Mouse (Mus musculus): ENCODE measurements at regions not wholly inside any gene's neighbourhood (a gene's known extent, or its start where the extent isn't known, plus 50 kb on each side); places are given as distances from the start of the nearest gene placed in this dataset.
A peak's percentile ranks its signal among the peaks of the same experiment; 100 is the strongest.

DNA sequence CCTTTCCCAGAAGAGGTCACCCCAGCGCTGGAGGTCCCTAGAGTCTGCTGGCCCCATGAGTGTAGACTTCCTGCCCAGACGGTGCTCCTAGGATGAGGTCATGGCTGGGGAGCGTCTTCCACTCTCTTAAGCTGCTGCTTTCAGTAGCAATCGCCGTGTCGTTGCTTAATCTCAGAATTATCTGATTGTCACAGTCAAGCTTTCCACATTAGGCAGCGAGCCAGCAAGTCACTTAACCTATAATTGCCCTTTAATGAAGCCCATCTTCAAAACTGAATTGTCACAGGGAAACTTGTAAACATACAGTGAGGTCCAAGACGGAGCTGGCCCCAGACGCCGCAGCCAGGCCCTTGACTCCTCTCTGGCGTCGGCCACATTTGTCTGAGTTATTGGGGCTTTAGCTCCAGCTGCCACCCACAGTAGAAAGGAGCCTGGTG lies 220.2 kb upstream of the Tle3 start:
- DNase-seq (ENCODE audit: low spot score in 2 of 2) = no peak
- no peak for TF ChIP-seq CTCF (conservative IDR thresholded peaks at IDR 0.05)

DNA sequence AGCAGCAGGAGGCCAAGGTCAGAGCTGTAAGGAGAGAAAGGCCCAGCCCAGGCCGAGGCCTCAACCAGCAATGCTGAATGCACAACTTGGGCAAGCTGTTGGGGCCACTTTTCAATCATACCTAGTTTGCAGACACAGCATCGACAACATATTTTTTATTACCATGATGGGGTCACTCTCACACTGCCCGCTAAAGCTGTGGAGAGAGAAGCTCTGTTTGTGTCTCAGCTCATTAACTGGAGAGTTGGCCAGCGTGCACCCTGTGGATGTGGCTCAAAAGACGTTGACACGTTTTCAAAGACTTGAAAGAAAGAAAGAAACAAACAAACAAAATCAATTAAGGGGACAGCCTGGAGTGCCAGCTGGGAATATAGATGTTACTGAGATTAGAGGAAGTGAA lies 217.4 kb upstream of the Tle3 start:
- no peak overlapping the region for H3K27ac ChIP-seq
- H3K4me3 ChIP-seq = no peak overlapping the region
- DNase-seq (ENCODE audit: low spot score in 2 of 2) = no peak
- TF ChIP-seq CTCF (conservative IDR thresholded peaks at IDR 0.05) = no peak

More for the DNA sequence above, 220.2 kb upstream of the Tle3 start:
- Histone ChIP-seq H3K4me3 (no peak overlapping the region), H3K27ac (no peak overlapping the region)

DNA sequence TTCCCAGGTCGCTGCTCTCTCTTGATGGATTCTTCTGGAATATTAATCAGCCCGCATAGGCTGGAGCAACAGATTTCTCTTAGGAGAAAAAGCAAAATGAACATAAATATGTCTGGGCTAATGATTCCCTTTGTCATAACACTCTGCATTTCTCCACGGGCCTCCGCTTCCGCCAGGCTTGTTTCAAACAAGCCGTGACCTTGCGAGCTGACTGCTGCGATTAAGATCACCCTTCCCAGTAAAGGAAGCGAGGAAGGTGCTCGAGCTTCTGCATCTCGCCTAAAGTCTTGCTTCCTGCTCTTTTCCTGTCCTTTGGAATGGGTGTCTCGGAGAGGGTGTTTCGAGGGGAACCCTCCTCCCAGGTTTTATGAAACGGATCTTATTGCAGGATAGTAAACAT lies 216.3 kb upstream of the Tle3 start:
- TF ChIP-seq CTCF (conservative IDR thresholded peaks at IDR 0.05) = no peak
- Histone ChIP-seq H3K27ac (no peak overlapping the region), H3K4me3 (no peak overlapping the region)
- DNase-seq (ENCODE audit: low spot score in 2 of 2) = no peak

DNA sequence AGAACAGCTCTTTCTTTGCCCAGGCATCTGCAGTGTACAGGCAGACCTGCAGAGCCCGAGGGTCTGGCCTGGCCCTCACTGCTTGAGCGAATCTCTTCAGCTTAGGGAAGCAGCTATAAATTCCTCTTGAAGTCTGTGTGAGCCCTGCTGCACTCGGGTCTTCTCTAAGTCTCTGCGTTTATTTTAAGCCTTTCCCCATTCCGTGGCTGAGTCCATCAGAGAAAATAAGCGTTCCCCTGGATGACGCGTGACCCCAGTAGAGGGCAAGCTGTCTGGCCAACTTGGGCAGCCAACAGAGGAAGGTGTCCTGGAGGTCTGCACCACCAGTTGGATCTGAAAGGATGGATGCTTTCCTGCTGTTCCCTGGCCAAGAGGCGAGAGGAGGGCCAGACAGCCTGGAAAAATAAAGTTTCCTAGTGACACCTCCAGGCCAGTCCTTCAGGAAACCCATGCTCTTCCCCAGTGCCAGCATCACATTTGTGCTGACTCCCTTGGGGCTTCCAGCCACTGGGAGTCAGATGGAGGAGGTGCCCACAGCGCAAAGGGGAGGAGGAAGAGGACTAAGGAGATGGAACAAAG lies 213.9 kb upstream of the Tle3 start:
- TF ChIP-seq CTCF (conservative IDR thresholded peaks at IDR 0.05) = no peak

DNA sequence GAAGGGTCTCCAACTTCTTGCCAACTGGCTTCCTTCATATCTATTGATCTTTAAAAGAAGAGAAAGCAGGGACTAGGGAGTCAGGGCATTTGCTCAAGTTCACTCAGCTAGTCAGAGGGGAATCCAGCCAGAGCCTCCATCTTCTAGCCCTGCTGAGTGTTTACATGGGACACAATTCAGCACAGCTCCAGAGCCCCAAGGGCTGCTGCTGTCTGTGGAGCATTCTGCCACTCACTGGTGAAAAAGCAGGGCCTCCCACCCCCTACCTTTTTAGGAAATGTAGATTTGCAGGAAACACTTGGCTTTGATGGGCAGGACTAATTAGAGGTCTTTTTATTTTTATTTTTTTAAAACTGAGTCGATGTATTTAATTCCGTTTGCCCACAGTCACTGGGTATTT lies 213.0 kb upstream of the Tle3 start:
- H3K27ac ChIP-seq = no peak overlapping the region
- TF ChIP-seq CTCF (conservative IDR thresholded peaks at IDR 0.05) = no peak
- DNase-seq (ENCODE audit: low spot score in 2 of 2) = no peak
- no peak overlapping the region for H3K4me3 ChIP-seq

More for the DNA sequence above, 213.9 kb upstream of the Tle3 start:
- Histone ChIP-seq H3K4me3 (no peak overlapping the region), H3K27ac (no peak overlapping the region)
- no peak for DNase-seq (ENCODE audit: low spot score in 2 of 2)

DNA sequence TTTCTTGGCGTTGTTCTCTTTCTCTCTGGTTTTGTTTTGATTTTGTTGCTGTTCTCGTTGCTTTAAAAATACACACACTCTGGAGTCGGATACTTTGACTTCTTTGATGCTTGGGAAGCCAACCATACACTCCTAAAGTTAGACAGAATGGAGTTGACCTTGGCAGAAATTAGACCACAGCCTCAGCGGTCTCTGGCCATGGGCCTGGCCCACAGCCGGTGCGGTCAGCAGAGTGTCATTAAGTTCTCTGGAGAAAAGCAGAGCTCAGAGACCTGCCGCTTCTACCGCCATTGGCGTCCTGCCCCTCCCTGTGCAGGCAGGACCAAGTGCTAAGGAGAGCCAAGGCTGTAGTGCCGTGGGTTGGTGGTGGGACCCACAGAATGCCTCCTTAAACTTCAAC lies 212.6 kb upstream of the Tle3 start:
- no peak for TF ChIP-seq CTCF (conservative IDR thresholded peaks at IDR 0.05)
- Histone ChIP-seq H3K27ac (no peak overlapping the region), H3K4me3 (no peak overlapping the region)
- DNase-seq (ENCODE audit: low spot score in 2 of 2) = no peak

DNA sequence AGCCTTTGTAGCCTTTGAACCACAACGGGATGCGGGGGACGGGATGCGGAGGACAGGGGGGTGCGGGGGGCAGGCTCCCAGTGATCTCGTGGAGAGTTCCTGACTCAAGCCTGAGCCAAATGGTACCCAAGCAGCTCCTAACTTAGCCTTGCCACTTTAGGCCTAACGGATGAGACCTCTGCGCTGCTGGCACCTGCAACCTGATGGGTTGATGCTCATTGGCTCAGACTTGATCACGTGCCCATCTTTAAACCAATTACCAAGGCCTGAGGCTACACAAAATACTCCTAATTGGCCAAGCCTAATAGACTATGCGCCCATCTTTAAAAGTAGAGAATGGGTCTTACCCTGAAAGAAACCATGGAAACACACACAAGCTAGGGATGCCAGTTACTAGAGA lies 209.3 kb upstream of the Tle3 start:
- no peak for TF ChIP-seq CTCF (conservative IDR thresholded peaks at IDR 0.05)
- Histone ChIP-seq H3K4me3 (no peak overlapping the region), H3K27ac (no peak overlapping the region)
- no peak for DNase-seq (ENCODE audit: low spot score in 2 of 2)

DNA sequence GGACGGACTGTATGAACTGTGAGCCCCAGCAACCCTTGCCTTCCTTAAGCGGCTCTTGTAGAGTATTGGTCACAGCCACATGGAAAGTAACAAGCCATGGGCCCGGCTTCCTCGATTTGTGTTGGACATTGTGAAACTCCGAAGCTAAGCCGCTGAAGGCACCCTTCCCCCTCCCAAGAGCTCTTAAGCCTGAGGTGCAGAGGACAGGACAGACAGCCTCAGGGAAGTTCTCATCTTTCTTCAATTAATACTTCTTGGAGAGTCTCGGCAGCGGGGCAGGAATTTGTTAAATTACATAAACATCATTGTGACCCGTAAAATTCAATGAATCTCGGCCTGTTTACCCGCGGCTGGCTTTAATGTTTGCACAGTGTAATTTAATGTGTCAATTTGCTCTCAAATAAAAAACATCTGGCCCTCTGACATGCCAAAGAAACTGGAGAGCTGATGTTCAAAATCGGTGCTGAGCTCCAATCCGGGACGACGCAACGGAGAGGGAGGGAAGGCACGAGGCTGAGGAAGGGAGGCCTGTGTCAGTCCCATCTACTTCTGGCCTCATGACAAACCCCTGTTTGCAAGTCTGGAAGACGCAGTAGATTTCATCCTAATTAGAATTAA lies 208.4 kb upstream of the Tle3 start:
- no peak overlapping the region for H3K4me3 ChIP-seq
- TF ChIP-seq CTCF (conservative IDR thresholded peaks at IDR 0.05) = no peak
- no peak overlapping the region for H3K27ac ChIP-seq
- no peak for DNase-seq (ENCODE audit: low spot score in 2 of 2)

DNA sequence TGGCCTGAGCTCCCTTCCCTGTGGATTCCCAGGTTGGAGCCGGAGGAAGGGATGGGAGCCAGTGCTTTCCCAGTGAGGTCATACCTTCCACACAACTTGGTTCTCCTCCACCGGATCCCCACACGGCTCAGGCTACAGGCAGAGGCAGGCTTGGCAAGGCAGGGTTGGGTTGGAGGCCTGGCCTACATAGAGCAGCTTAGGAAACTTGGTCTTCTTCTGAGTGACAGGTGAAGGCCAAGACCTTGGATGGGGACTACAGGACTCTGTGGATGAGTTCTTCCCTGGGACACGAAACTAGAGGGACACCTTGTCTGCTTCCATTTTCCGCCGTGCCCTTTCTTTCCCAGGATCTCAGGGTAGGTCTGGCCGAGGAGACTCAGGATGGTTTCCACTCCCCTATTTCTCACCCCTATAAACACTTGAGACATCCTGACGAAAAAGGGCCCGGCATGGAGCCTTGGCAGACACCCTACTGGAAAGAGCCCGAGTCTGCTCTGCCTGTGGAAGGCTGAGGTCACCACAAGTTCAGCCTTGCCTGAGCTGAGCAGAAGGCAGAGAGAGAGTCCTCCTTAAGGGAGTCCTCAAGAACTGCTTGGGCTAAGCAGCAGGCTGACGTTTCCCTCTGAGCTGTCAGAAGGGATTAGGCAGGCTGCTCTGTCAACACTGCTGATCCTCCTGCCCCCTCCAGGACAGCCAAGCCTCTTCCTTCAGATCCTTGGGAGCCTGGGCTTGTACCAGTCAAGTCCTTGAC lies 207.5 kb upstream of the Tle3 start:
- no peak for DNase-seq (ENCODE audit: low spot score in 2 of 2)
- TF ChIP-seq CTCF (conservative IDR thresholded peaks at IDR 0.05) = no peak
- H3K27ac ChIP-seq = peak overlapping the region; percentile 2; the same call in 1 of the 2 replicates
- no peak overlapping the region for H3K4me3 ChIP-seq

DNA sequence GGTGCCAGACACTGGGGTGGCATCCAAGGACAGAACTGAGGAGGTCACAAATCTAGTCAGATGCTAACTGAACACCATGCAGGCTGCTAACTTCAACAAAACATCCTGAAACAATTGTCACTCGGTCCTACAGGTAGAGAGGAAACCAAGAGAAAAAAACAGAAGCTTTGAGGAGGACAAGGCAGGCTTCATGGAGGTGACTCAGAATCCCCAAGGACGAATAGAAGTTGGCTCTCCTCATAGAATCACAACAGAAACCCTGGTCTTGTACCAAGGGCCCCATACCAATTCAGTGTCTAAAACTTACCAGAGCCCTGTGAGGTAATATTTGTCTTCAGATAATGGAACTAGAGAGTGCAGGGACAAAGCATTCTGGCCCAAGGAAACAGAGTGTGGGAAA lies 206.1 kb upstream of the Tle3 start:
- TF ChIP-seq CTCF (conservative IDR thresholded peaks at IDR 0.05) = no peak
- Histone ChIP-seq H3K4me3 (no peak overlapping the region), H3K27ac (no peak overlapping the region)
- no peak for DNase-seq (ENCODE audit: low spot score in 2 of 2)

DNA sequence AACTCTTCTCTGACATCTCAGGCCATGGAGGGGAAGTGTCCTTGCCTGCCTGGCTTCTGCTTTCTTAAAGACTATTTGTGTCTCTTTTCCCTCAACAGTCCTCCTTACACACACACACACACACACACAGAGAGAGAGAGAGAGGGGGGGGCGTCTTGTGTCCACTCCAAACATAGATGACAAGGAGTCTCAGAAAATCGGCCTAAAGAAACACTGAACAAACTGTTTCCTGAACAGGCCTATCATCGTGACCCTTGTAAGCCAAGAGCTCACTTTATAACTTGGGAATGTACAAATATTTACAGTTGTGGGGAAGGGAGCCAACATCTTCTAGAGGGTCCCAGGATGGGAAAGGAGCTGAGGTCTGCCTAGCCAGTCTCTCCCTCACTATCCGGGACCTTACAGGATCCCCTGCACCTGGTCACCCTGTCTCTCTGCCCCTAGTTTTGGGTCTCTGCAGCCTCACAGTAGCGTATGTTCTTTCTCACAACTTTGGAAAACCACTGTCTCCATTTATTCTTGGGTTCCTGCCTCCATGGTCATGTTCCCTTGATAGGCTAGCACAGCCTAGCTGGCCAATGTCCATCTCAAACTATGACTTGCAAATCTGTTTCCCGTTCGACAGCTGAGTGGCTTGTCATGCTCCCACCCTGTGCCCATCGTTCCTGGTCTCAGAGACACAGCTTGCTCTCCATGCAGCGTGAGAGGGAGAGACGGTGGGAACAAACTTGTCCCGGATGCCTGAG lies 204.9 kb upstream of the Tle3 start:
- TF ChIP-seq CTCF (conservative IDR thresholded peaks at IDR 0.05) = no peak
- Histone ChIP-seq H3K4me3 (no peak overlapping the region), H3K27ac (peak overlapping the region; percentile 47)
- DNase-seq (ENCODE audit: low spot score in 2 of 2) = no peak

DNA sequence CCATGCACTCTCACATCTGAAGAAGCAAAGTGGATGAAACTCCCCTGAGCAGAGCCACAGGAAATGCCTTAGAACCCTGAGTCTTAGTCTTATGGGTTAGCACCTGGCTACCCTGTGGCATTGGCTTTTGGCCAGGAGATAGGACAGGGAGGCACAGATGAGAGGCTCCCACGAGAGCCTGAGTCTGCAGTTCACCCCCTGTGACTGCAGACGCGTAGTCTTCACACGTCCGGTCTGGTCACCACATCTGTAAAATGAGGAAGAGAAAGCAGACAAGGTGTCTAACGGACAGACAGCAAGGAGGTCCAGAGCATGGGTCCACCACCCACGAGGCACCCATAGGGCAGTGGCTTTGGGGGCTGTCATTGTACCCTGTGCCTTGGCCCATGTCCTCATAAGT lies 203.2 kb upstream of the Tle3 start:
- TF ChIP-seq CTCF (conservative IDR thresholded peaks at IDR 0.05) = no peak
- DNase-seq (ENCODE audit: low spot score in 2 of 2) = no peak
- H3K4me3 ChIP-seq = no peak overlapping the region
- peak overlapping the region; percentile 36; the same call in 1 of the 2 replicates for H3K27ac ChIP-seq

DNA sequence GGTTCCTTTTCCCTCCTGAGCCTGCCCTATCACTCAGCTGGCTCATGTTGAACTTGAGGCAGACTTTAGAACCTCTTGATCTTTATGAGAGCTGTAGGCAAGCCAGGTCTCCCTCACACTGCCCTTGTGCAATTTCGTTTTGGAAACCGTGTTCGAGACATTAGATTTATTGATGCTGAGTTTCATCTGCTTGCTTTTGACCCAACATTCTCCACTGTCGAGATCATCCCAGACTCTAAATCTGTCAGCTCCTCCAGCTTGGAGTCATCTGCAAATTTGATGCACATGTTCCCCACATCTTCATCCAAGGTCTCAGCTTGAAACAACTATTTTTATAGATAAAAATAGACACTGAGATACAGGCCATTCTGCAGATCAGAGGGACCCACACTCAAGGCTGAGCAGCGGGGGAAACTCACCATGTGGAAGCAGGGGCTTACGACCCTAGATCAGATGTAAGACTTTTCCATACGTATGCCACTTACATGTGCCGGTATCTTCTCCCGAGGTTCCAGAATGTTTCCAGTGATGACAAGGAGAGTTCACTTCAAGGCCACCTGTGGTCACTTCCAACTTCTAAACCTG lies 202.6 kb upstream of the Tle3 start:
- H3K4me3 ChIP-seq = no peak overlapping the region
- TF ChIP-seq CTCF (conservative IDR thresholded peaks at IDR 0.05) = no peak
- DNase-seq (ENCODE audit: low spot score in 2 of 2) = no peak
- 0 out of 2 replicates have a peak overlapping the region, but pooled peaks have one; percentile 28 for H3K27ac ChIP-seq

Data from layer of hippocampus, adult 2 months (tissue).